Mouse (Mus musculus) hindbrain, embryonic 13.5 days (tissue): ENCODE data around the gene Rps6ka2. TPM values are rescaled to one million over a fixed set of nuclear protein-coding genes. Genes with fewer than 3 reads are reported as not detected.

Experiments
- ATAC-seq: fragments of 200-750 bp; cut with Nextera tagmentation; 2 replicates; pipeline ENCODE4 v1.8.0; 2017; ENCODE audit warnings: moderate TSS enrichment; ENCODE audit not compliant: low FRiP score
- H3K27ac ChIP-seq: fragments of 300-500 bp; sonication (generic); 2 replicates; pipeline ENCODE4 v1.5.1; 2015; ENCODE audit warnings: inconsistent platforms, mild to moderate bottlenecking, moderate library complexity
- H3K27me3 ChIP-seq: fragments of 300-500 bp; sonication (generic); 2 replicates; pipeline ENCODE4 v1.6.1; 2015; ENCODE audit warnings: mild to moderate bottlenecking, inconsistent platforms
- H3K36me3 ChIP-seq: fragments of 300-500 bp; sonication (generic); 2 replicates; pipeline ENCODE4 v1.6.1; 2015; ENCODE audit warnings: mild to moderate bottlenecking, inconsistent platforms
- H3K4me1 ChIP-seq: fragments of 300-500 bp; sonication (generic); replicated peaks from 2 replicates; pipeline ENCODE4 v1.6.1; 2015; ENCODE audit warnings: inconsistent platforms
- H3K4me2 ChIP-seq: fragments of 300-500 bp; sonication (generic); 2 replicates; pipeline ENCODE4 v1.6.1; 2015; ENCODE audit warnings: inconsistent platforms, mild to moderate bottlenecking, moderate library complexity
- H3K4me3 ChIP-seq: fragments of 300-500 bp; sonication (generic); 2 replicates; pipeline ENCODE4 v1.5.1; 2015; ENCODE audit warnings: mild to moderate bottlenecking, inconsistent platforms
- H3K9ac ChIP-seq: fragments of 300-500 bp; sonication (generic); 2 replicates; pipeline ENCODE4 v1.6.1; 2015; ENCODE audit warnings: mild to moderate bottlenecking, inconsistent platforms
- H3K9me3 ChIP-seq: fragments of 300-500 bp; sonication (generic); 2 replicates; pipeline ENCODE4 v1.6.1; 2016; ENCODE audit warnings: inconsistent platforms
- WGBS: fragments of 180-500 bp; shearing (Covaris S2); methylation state at CpG from one replicate; pipeline ENCODE4 v1.1.7; 2015; 5-methylcytosine and 5-hydroxymethylcytosine counted together
- polyA plus RNA-seq: library from polyadenylated mRNA; unstranded; fragments of >200 nt; fragmentation: Nextera tagmentation; extraction: Ambion mirVana; gene quantifications from 2 replicates; pipeline ENCODE4 v1.2.1, GENCODE M21; 2015

Gene Rps6ka2
- polyA plus RNA-seq, 1 experiment from 2014 or later = 21.2 TPM

GRCm38 (mm10) chr17:7214061-7214460, 44.1 kb downstream of the Rps6ka2 start:
- no peak overlapping the region for H3K4me2 ChIP-seq
- H3K4me1 ChIP-seq = peaks cover 46% of the 10 kb centered on the region
- H3K27me3 ChIP-seq = no peaks in the 10 kb centered on the region
- 95% methylated on average over 3 of the region's 3 CpGs for WGBS
- H3K36me3 ChIP-seq = no peaks in the 10 kb centered on the region
- ATAC-seq = no peak
- no peak overlapping the region for H3K27ac ChIP-seq
- H3K9me3 ChIP-seq = no peaks in the 10 kb centered on the region
- no peak overlapping the region for H3K9ac ChIP-seq
- no peak overlapping the region for H3K4me3 ChIP-seq

GRCm38 (mm10) chr17:7217791-7218329, 47.9 kb downstream of the Rps6ka2 start:
- Histone ChIP-seq H3K36me3 (no peaks in the 10 kb centered on the region), H3K27me3 (no peaks in the 10 kb centered on the region), H3K9me3 (no peaks in the 10 kb centered on the region), H3K27ac (peak overlapping the region; percentile 53), H3K9ac (no peak overlapping the region), H3K4me3 (no peak overlapping the region), H3K4me1 (peaks cover 38% of the 10 kb centered on the region), H3K4me2 (no peak overlapping the region)
- ATAC-seq = no peak
- WGBS = 68% methylated on average over 11 of the region's 11 CpGs

- WGBS = 89% methylated on average over 9 of the region's 9 CpGs
- ATAC-seq = no peak
- Histone ChIP-seq H3K9me3 (no peaks in the 10 kb centered on the region), H3K27ac (peak overlapping the region; percentile 53), H3K9ac (no peak overlapping the region), H3K4me3 (no peak overlapping the region), H3K4me2 (no peak overlapping the region), H3K4me1 (peaks cover 38% of the 10 kb centered on the region), H3K27me3 (no peaks in the 10 kb centered on the region), H3K36me3 (no peaks in the 10 kb centered on the region)
Observed at GRCm38 (mm10) chr17:7218396-7218795, 48.5 kb downstream of the Rps6ka2 start.

GRCm38 (mm10) chr17:7219044-7219718, 49.3 kb downstream of the Rps6ka2 start:
- Histone ChIP-seq H3K27me3 (no peaks in the 10 kb centered on the region), H3K4me2 (no peak overlapping the region), H3K9me3 (no peaks in the 10 kb centered on the region), H3K36me3 (no peaks in the 10 kb centered on the region), H3K4me3 (no peak overlapping the region), H3K27ac (peak overlapping the region; percentile 53), H3K9ac (no peak overlapping the region), H3K4me1 (peaks cover 35% of the 10 kb centered on the region)
- no peak for ATAC-seq
- 54% methylated on average over 11 of the region's 11 CpGs for WGBS

- H3K27ac ChIP-seq = 0 out of 2 replicates have a peak overlapping the region, but pooled peaks have one; percentile 13
- H3K4me2 ChIP-seq = no peak overlapping the region
- no peaks in the 10 kb centered on the region for H3K36me3 ChIP-seq
- H3K9ac ChIP-seq = no peak overlapping the region
- WGBS = 88% methylated on average over 4 of the region's 4 CpGs
- H3K9me3 ChIP-seq = no peaks in the 10 kb centered on the region
- H3K27me3 ChIP-seq = no peaks in the 10 kb centered on the region
- H3K4me1 ChIP-seq = peaks cover 24% of the 10 kb centered on the region
- ATAC-seq = no peak
- H3K4me3 ChIP-seq = no peak overlapping the region
Observed at GRCm38 (mm10) chr17:7221310-7221709, 51.4 kb downstream of the Rps6ka2 start.

- H3K27ac ChIP-seq = no peak overlapping the region
- no peak overlapping the region for H3K4me3 ChIP-seq
- H3K9ac ChIP-seq = no peak overlapping the region
- H3K4me1 ChIP-seq = peaks cover 28% of the 10 kb centered on the region
- H3K36me3 ChIP-seq = no peaks in the 10 kb centered on the region
- no peak for ATAC-seq
- H3K9me3 ChIP-seq = no peaks in the 10 kb centered on the region
- WGBS = 83% methylated on average over 3 of the region's 3 CpGs
- no peak overlapping the region for H3K4me2 ChIP-seq
- H3K27me3 ChIP-seq = no peaks in the 10 kb centered on the region
Observed at GRCm38 (mm10) chr17:7222198-7222597, 52.3 kb downstream of the Rps6ka2 start.

- peaks cover 22% of the 10 kb centered on the region; the same call in 1 of the 2 replicates for H3K4me1 ChIP-seq
- WGBS = 86% methylated on average over 9 of the region's 9 CpGs
- no peak for ATAC-seq
- H3K27ac ChIP-seq = no peak overlapping the region
- H3K4me3 ChIP-seq = no peak overlapping the region
- H3K36me3 ChIP-seq = no peaks in the 10 kb centered on the region
- H3K9ac ChIP-seq = no peak overlapping the region
- H3K9me3 ChIP-seq = no peaks in the 10 kb centered on the region
- no peaks in the 10 kb centered on the region for H3K27me3 ChIP-seq
- no peak overlapping the region for H3K4me2 ChIP-seq
Observed at GRCm38 (mm10) chr17:7228545-7228944, 58.6 kb downstream of the Rps6ka2 start.

- peaks cover 6% of the 10 kb centered on the region; the same call in 1 of the 2 replicates for H3K36me3 ChIP-seq
- H3K27ac ChIP-seq = no peak overlapping the region
- H3K27me3 ChIP-seq = no peaks in the 10 kb centered on the region
- no peak overlapping the region for H3K4me3 ChIP-seq
- ATAC-seq = no peak
- no peak overlapping the region for H3K9ac ChIP-seq
- peaks cover 22% of the 10 kb centered on the region; the same call in 1 of the 2 replicates for H3K4me1 ChIP-seq
- no peaks in the 10 kb centered on the region for H3K9me3 ChIP-seq
- 78% methylated on average over 4 of the region's 4 CpGs for WGBS
- no peak overlapping the region for H3K4me2 ChIP-seq
Observed at GRCm38 (mm10) chr17:7231312-7231711, 61.4 kb downstream of the Rps6ka2 start.

GRCm38 (mm10) chr17:7231790-7232189, 61.9 kb downstream of the Rps6ka2 start:
- no peak overlapping the region for H3K4me3 ChIP-seq

GRCm38 (mm10) chr17:7232400-7232799, 62.5 kb downstream of the Rps6ka2 start:
- H3K4me1 ChIP-seq = peaks cover 17% of the 10 kb centered on the region; the same call in 1 of the 2 replicates
- ATAC-seq = no peak
- no peaks in the 10 kb centered on the region for H3K9me3 ChIP-seq
- WGBS = 71% methylated on average over 7 of the region's 7 CpGs
- H3K27me3 ChIP-seq = no peaks in the 10 kb centered on the region
- no peak overlapping the region for H3K9ac ChIP-seq
- peaks cover 10% of the 10 kb centered on the region; the same call in 1 of the 2 replicates for H3K36me3 ChIP-seq
- H3K4me3 ChIP-seq = no peak overlapping the region
- H3K27ac ChIP-seq = no peak overlapping the region
- H3K4me2 ChIP-seq = no peak overlapping the region

More at GRCm38 (mm10) chr17:7231790-7232189, 61.9 kb downstream of the Rps6ka2 start:
- Histone ChIP-seq H3K27ac (no peak overlapping the region), H3K36me3 (peaks cover 10% of the 10 kb centered on the region; the same call in 1 of the 2 replicates), H3K4me2 (no peak overlapping the region), H3K9me3 (no peaks in the 10 kb centered on the region), H3K4me1 (peaks cover 21% of the 10 kb centered on the region; the same call in 1 of the 2 replicates), H3K27me3 (no peaks in the 10 kb centered on the region), H3K9ac (no peak overlapping the region)
- WGBS = 83% methylated on average over 8 of the region's 8 CpGs
- ATAC-seq = peak; percentile 53; the same call in 1 of the 2 replicates

GRCm38 (mm10) chr17:7233197-7233596, 63.3 kb downstream of the Rps6ka2 start:
- H3K4me3 ChIP-seq = no peak overlapping the region
- no peaks in the 10 kb centered on the region for H3K27me3 ChIP-seq
- peaks cover 9% of the 10 kb centered on the region; the same call in 1 of the 2 replicates for H3K4me1 ChIP-seq
- H3K27ac ChIP-seq = no peak overlapping the region
- peaks cover 14% of the 10 kb centered on the region; the same call in 1 of the 2 replicates for H3K36me3 ChIP-seq
- no peak overlapping the region for H3K4me2 ChIP-seq
- no peaks in the 10 kb centered on the region for H3K9me3 ChIP-seq
- ATAC-seq = no peak
- no peak overlapping the region for H3K9ac ChIP-seq

GRCm38 (mm10) chr17:7237706-7238105, 67.8 kb downstream of the Rps6ka2 start:
- 82% methylated on average over 9 of the region's 9 CpGs for WGBS
- H3K4me1 ChIP-seq = peaks cover 3% of the 10 kb centered on the region; the same call in 1 of the 2 replicates
- no peak for ATAC-seq

More at GRCm38 (mm10) chr17:7237706-7238105, 67.8 kb downstream of the Rps6ka2 start:
- H3K9ac ChIP-seq = no peak overlapping the region
- no peaks in the 10 kb centered on the region for H3K27me3 ChIP-seq
- H3K9me3 ChIP-seq = no peaks in the 10 kb centered on the region
- H3K27ac ChIP-seq = no peak overlapping the region
- peaks cover 23% of the 10 kb centered on the region; the same call in 1 of the 2 replicates for H3K36me3 ChIP-seq
- H3K4me2 ChIP-seq = no peak overlapping the region
- no peak overlapping the region for H3K4me3 ChIP-seq
